Mouse (Mus musculus): ENCODE results near the gene Rora. TPM values are rescaled to one million over a fixed set of nuclear protein-coding genes. Genes with fewer than 3 reads are reported as not detected.

Gene Rora
- polyA plus RNA-seq, 1 experiment from 2014 or later: 6.0 TPM

- Histone ChIP-seq H3K27me3 (ENCODE audit: control insufficient read depth, insufficient read depth, low read length) (no peaks in the 10 kb centered on the region), H3K27ac (ENCODE audit: low read depth, low read length) (no peak overlapping the region), H3K4me2 (ENCODE audit: low read depth, low read length, severe bottlenecking) (no peak overlapping the region), H3K36me3 (ENCODE audit: control insufficient read depth, insufficient read depth, low read length) (no peaks in the 10 kb centered on the region), H3K4me1 (replicated peaks; ENCODE audit: control insufficient read depth, insufficient read depth, low read length) (no peaks in the 10 kb centered on the region), H3K4me3 (ENCODE audit: low read depth, low read length) (no peak overlapping the region), H3K9ac (ENCODE audit: low read length) (no peak overlapping the region), H3K9me3 (ENCODE audit: control insufficient read depth, low read length) (no peaks in the 10 kb centered on the region)
- ATAC-seq (replicated peaks; ENCODE audit: low FRiP score) (no peak), DNase-seq (ENCODE audit: low spot score) (peak; percentile 65)
- 64% methylated on average over 5 of the region's 5 CpGs for WGBS
Observed at GRCm38 (mm10) chr9:68956938-68957573, 303.5 kb downstream of the Rora start.

GRCm38 (mm10) chr9:68957793-68958192, 304.2 kb downstream of the Rora start:
- no peaks in the 10 kb centered on the region for H3K36me3 ChIP-seq (ENCODE audit: control insufficient read depth, insufficient read depth, low read length)
- H3K27ac ChIP-seq (ENCODE audit: low read depth, low read length): no peak overlapping the region
- H3K4me2 ChIP-seq (ENCODE audit: low read depth, low read length, severe bottlenecking): no peak overlapping the region
- DNase-seq (ENCODE audit: low spot score) (no peak), ATAC-seq (replicated peaks; ENCODE audit: low FRiP score) (no peak)
- H3K9me3 ChIP-seq (ENCODE audit: control insufficient read depth, low read length): no peaks in the 10 kb centered on the region
- H3K4me1 ChIP-seq (replicated peaks; ENCODE audit: control insufficient read depth, insufficient read depth, low read length): no peaks in the 10 kb centered on the region
- H3K9ac ChIP-seq (ENCODE audit: low read length): no peak overlapping the region
- no peak overlapping the region for H3K4me3 ChIP-seq (ENCODE audit: low read depth, low read length)
- WGBS: 91% methylated on average over 3 of the region's 3 CpGs
- no peaks in the 10 kb centered on the region for H3K27me3 ChIP-seq (ENCODE audit: control insufficient read depth, insufficient read depth, low read length)

GRCm38 (mm10) chr9:68958919-68959318, 305.3 kb downstream of the Rora start:
- WGBS: 70% methylated on average over 5 of the region's 5 CpGs
- ATAC-seq (replicated peaks; ENCODE audit: low FRiP score): no peak
- H3K4me3 ChIP-seq (ENCODE audit: low read depth, low read length): no peak overlapping the region
- no peaks in the 10 kb centered on the region for H3K4me1 ChIP-seq (replicated peaks; ENCODE audit: control insufficient read depth, insufficient read depth, low read length)
- no peaks in the 10 kb centered on the region for H3K9me3 ChIP-seq (ENCODE audit: control insufficient read depth, low read length)
- H3K27me3 ChIP-seq (ENCODE audit: control insufficient read depth, insufficient read depth, low read length): no peaks in the 10 kb centered on the region
- H3K27ac ChIP-seq (ENCODE audit: low read depth, low read length): no peak overlapping the region
- H3K4me2 ChIP-seq (ENCODE audit: low read depth, low read length, severe bottlenecking): no peak overlapping the region
- H3K9ac ChIP-seq (ENCODE audit: low read length): no peak overlapping the region
- H3K36me3 ChIP-seq (ENCODE audit: control insufficient read depth, insufficient read depth, low read length): no peaks in the 10 kb centered on the region
- no peak for DNase-seq (ENCODE audit: low spot score)

- no peaks in the 10 kb centered on the region for H3K27me3 ChIP-seq (ENCODE audit: control insufficient read depth, insufficient read depth, low read length)
- H3K27ac ChIP-seq (ENCODE audit: low read depth, low read length): no peak overlapping the region
- no peaks in the 10 kb centered on the region; the same call in 1 of the 2 replicates for H3K4me1 ChIP-seq (replicated peaks; ENCODE audit: control insufficient read depth, insufficient read depth, low read length)
- no peaks in the 10 kb centered on the region for H3K9me3 ChIP-seq (ENCODE audit: control insufficient read depth, low read length)
- 92% methylated on average over 5 of the region's 5 CpGs for WGBS
- H3K4me2 ChIP-seq (ENCODE audit: low read depth, low read length, severe bottlenecking): no peak overlapping the region
- no peak for DNase-seq (ENCODE audit: low spot score)
- H3K9ac ChIP-seq (ENCODE audit: low read length): no peak overlapping the region
- ATAC-seq (replicated peaks; ENCODE audit: low FRiP score): no peak
- no peaks in the 10 kb centered on the region for H3K36me3 ChIP-seq (ENCODE audit: control insufficient read depth, insufficient read depth, low read length)
- H3K4me3 ChIP-seq (ENCODE audit: low read depth, low read length): no peak overlapping the region
Observed at GRCm38 (mm10) chr9:68963898-68964297, 310.3 kb downstream of the Rora start.

DNA sequence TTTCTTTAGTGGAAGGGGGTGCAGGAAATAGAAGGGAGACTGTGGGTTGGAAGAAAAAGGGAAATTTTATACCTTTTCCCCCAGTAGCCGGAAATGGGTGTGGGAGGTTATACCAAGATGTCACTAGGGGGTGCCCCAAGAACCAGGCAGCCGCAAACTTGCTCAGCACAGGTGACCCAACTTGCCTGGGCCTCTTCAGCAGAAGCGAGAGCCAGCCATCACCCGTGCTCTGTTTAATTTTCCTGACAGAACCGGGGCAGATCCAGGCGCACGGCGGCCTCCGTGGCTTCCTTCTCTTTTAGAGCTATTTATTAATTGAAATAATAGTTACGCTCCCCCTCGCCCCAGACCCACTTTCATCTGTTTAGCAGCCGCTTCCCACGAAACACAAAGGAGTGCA, 313.0 kb downstream of the Rora start:
- H3K27me3 ChIP-seq (ENCODE audit: control insufficient read depth, insufficient read depth, low read length): no peaks in the 10 kb centered on the region
- H3K4me3 ChIP-seq (ENCODE audit: low read depth, low read length): no peak overlapping the region
- no peak for ATAC-seq (replicated peaks; ENCODE audit: low FRiP score)
- H3K9ac ChIP-seq (ENCODE audit: low read length): no peak overlapping the region
- no peaks in the 10 kb centered on the region for H3K36me3 ChIP-seq (ENCODE audit: control insufficient read depth, insufficient read depth, low read length)
- no peak for DNase-seq (ENCODE audit: low spot score)
- no peaks in the 10 kb centered on the region; the same call in 1 of the 2 replicates for H3K4me1 ChIP-seq (replicated peaks; ENCODE audit: control insufficient read depth, insufficient read depth, low read length)
- no peak overlapping the region for H3K27ac ChIP-seq (ENCODE audit: low read depth, low read length)
- WGBS: 54% methylated on average over 13 of the region's 13 CpGs
- no peaks in the 10 kb centered on the region for H3K9me3 ChIP-seq (ENCODE audit: control insufficient read depth, low read length)
- no peak overlapping the region for H3K4me2 ChIP-seq (ENCODE audit: low read depth, low read length, severe bottlenecking)

GRCm38 (mm10) chr9:68970074-68970473, 316.5 kb downstream of the Rora start:
- H3K4me2 ChIP-seq (ENCODE audit: low read depth, low read length, severe bottlenecking): no peak overlapping the region
- no peaks in the 10 kb centered on the region for H3K9me3 ChIP-seq (ENCODE audit: control insufficient read depth, low read length)
- no peak for ATAC-seq (replicated peaks; ENCODE audit: low FRiP score)
- WGBS: 91% methylated on average over 6 of the region's 6 CpGs
- no peak overlapping the region for H3K9ac ChIP-seq (ENCODE audit: low read length)
- no peaks in the 10 kb centered on the region for H3K36me3 ChIP-seq (ENCODE audit: control insufficient read depth, insufficient read depth, low read length)
- H3K27me3 ChIP-seq (ENCODE audit: control insufficient read depth, insufficient read depth, low read length): no peaks in the 10 kb centered on the region
- H3K4me3 ChIP-seq (ENCODE audit: low read depth, low read length): no peak overlapping the region
- no peak for DNase-seq (ENCODE audit: low spot score)
- no peak overlapping the region for H3K27ac ChIP-seq (ENCODE audit: low read depth, low read length)
- no peaks in the 10 kb centered on the region; the same call in 1 of the 2 replicates for H3K4me1 ChIP-seq (replicated peaks; ENCODE audit: control insufficient read depth, insufficient read depth, low read length)

DNA sequence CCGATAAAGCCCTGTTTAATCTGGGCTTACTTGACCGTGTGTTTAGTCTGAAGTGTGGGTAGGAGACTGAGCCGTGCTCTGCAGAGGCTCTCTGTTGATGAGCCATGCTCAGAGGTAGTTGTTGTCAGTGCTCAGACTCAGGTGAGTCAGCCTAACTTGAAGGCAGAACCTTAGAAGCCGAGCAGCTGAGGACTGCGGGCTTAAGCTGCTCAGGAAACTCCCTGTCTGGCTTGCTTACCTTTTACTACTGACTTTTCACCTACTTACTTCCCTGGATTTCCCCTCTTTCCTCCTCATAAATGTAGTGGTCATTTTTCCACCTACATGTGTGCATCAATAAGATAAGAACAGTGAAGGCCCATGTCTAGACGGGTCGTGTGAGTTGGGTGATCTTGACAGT, 318.7 kb downstream of the Rora start:
- DNase-seq (ENCODE audit: low spot score) (no peak), ATAC-seq (replicated peaks; ENCODE audit: low FRiP score) (no peak)
- Histone ChIP-seq H3K27ac (ENCODE audit: low read depth, low read length) (no peak overlapping the region), H3K4me2 (ENCODE audit: low read depth, low read length, severe bottlenecking) (no peak overlapping the region), H3K9me3 (ENCODE audit: control insufficient read depth, low read length) (no peaks in the 10 kb centered on the region), H3K4me3 (ENCODE audit: low read depth, low read length) (no peak overlapping the region), H3K36me3 (ENCODE audit: control insufficient read depth, insufficient read depth, low read length) (no peaks in the 10 kb centered on the region), H3K27me3 (ENCODE audit: control insufficient read depth, insufficient read depth, low read length) (no peaks in the 10 kb centered on the region), H3K4me1 (replicated peaks; ENCODE audit: control insufficient read depth, insufficient read depth, low read length) (peaks cover 9% of the 10 kb centered on the region; the same call in 1 of the 2 replicates), H3K9ac (ENCODE audit: low read length) (no peak overlapping the region)
- WGBS: 85% methylated on average over 7 of the region's 7 CpGs

DNA sequence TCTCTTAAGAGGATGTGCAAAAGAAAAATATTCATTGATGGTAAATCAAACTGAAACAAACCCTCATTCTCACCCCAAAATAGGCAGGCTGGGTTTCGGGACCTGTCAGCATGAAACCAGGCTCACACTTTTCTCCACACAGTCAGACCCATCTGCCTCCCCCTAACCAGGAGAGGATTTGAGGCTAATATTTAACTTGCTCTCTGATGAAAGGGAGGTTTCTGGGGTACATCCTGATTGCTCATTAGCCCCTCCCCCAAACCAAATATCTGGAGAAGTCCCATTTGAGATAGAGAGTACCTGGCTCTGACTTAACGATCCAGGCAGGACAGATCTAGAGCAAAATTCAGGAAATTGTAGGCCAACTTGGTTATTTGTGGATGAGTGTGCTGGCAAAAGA, 320.9 kb downstream of the Rora start:
- Histone ChIP-seq H3K4me3 (ENCODE audit: low read depth, low read length) (no peak overlapping the region), H3K4me2 (ENCODE audit: low read depth, low read length, severe bottlenecking) (no peak overlapping the region), H3K9ac (ENCODE audit: low read length) (no peak overlapping the region), H3K36me3 (ENCODE audit: control insufficient read depth, insufficient read depth, low read length) (no peaks in the 10 kb centered on the region), H3K4me1 (replicated peaks; ENCODE audit: control insufficient read depth, insufficient read depth, low read length) (peaks cover 15% of the 10 kb centered on the region; the same call in 1 of the 2 replicates), H3K27ac (ENCODE audit: low read depth, low read length) (no peak overlapping the region), H3K9me3 (ENCODE audit: control insufficient read depth, low read length) (no peaks in the 10 kb centered on the region), H3K27me3 (ENCODE audit: control insufficient read depth, insufficient read depth, low read length) (peaks cover 2% of the 10 kb centered on the region; the same call in 1 of the 2 replicates)
- no peak for ATAC-seq (replicated peaks; ENCODE audit: low FRiP score)
- WGBS: 87% methylated on average over 2 of the region's 2 CpGs
- no peak for DNase-seq (ENCODE audit: low spot score)

DNA sequence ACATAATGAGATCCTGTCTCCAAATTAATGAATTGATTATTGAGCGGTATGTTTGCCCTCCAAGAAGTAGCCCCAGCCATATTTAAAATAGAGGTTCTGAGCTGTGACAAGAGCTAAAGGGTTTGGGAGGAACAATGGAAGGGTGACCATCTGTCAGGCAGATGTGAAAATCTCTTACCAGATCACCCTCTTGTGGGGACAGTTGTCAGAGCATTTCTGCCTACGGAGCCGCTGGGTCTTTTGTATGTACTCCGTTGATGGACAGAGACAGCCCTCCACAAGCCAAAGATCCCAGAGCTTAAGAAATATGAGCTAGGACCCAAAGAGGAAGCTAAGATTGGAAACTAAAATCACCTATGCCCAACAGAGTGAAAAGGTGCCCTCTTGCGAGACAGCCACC, 322.6 kb downstream of the Rora start:
- H3K27ac ChIP-seq (ENCODE audit: low read depth, low read length): no peak overlapping the region
- no peak overlapping the region for H3K4me2 ChIP-seq (ENCODE audit: low read depth, low read length, severe bottlenecking)
- ATAC-seq (replicated peaks; ENCODE audit: low FRiP score) (no peak), DNase-seq (ENCODE audit: low spot score) (no peak)
- H3K4me3 ChIP-seq (ENCODE audit: low read depth, low read length): no peak overlapping the region
- H3K4me1 ChIP-seq (replicated peaks; ENCODE audit: control insufficient read depth, insufficient read depth, low read length): peaks cover 15% of the 10 kb centered on the region; the same call in 1 of the 2 replicates
- no peak overlapping the region for H3K9ac ChIP-seq (ENCODE audit: low read length)
- no peaks in the 10 kb centered on the region for H3K9me3 ChIP-seq (ENCODE audit: control insufficient read depth, low read length)
- no peaks in the 10 kb centered on the region for H3K36me3 ChIP-seq (ENCODE audit: control insufficient read depth, insufficient read depth, low read length)
- H3K27me3 ChIP-seq (ENCODE audit: control insufficient read depth, insufficient read depth, low read length): peaks cover 6% of the 10 kb centered on the region
- 42% methylated on average over 5 of the region's 5 CpGs for WGBS

All from forebrain, embryonic 11.5 days (tissue).